In genomic region chr5:137766270-137766669, GRCm38 (mm10) we compare ENCODE assay signal across 1 mouse cellular context.
TF ChIP-seq lines count a peak whose summit lies in the region.

No protein-coding gene starts in this region.

TF ChIP-seq in CH12.LX, 34 proteins besides CTCF, POLR2A, EP300 and RAD21:
- no peak for TF ChIP-seq ELF1 (IDR thresholded peaks at IDR 0.05; ENCODE audit: low read depth, low read length)
- TF ChIP-seq PAX5 (IDR thresholded peaks at IDR 0.05; ENCODE audit: low read length): no peak
- TF ChIP-seq CHD2 (IDR thresholded peaks at IDR 0.05; ENCODE audit: low read length): peak; percentile 77
- TF ChIP-seq ZMIZ1 (IDR thresholded peaks at IDR 0.05; ENCODE audit: low read depth, low read length): no peak
- TF ChIP-seq SMC3 (IDR thresholded peaks at IDR 0.05; ENCODE audit: low read depth, low read length): peak; percentile 50
- TF ChIP-seq ZC3H11A (IDR thresholded peaks at IDR 0.05; ENCODE audit: low read depth, low read length): no peak
- no peak for TF ChIP-seq USF2 (conservative IDR thresholded peaks at IDR 0.05; ENCODE audit: low read depth, low read length)
- no peak for TF ChIP-seq JUND (conservative IDR thresholded peaks at IDR 0.05; ENCODE audit: low read depth, low read length)
TF ChIP-seq in CH12.LX: peak in this region for 2.
